Mouse (Mus musculus) skeletal muscle tissue, adult 2 months (tissue): ENCODE data around the gene Tbx21.
A peak's percentile ranks its signal among the peaks of the same experiment; 100 is the strongest.

Experiments
- DNase-seq: peaks from one replicate; pipeline ENCODE4 v3.0.0-alpha.2; 2012; ENCODE audit warnings: low read depth, low spot score

The Tbx21 gene

DNA sequence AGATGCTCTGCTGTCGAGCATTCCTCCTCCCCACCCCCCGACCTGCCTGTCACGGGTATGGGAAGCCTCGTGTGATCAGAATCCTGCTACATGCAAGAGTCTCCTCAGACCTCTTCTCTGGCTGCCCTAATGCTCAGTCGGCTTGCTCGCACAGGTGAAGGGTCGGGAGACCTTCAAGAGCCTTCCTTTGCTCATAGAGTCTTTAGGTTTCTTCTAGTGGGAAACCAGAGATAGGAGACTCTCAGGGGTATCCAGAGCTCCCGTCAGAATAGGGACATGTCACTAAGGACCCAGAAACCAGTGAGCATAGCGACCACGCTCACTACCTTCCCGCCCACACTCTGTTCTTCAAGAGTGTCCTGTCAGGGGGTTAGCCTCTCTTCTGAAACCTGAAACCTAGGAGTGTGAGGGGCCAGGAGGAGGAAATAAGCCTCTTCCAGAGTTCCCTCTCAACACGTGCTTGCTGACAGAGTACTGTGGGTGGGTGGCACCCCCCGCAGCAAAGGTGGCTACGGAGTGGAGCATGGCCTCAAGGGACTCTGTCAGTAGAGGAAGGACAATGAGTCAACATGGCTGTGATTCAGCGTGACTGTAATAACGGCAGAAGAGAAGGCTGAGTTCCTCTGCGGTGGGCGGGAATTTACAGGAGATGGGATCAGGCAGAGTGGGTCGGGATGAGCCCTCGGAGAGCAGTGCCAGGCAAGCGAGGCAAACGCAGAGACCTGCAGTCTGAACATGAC, 31.6 kb downstream of the Tbx21 start:
- no peak for DNase-seq

DNA sequence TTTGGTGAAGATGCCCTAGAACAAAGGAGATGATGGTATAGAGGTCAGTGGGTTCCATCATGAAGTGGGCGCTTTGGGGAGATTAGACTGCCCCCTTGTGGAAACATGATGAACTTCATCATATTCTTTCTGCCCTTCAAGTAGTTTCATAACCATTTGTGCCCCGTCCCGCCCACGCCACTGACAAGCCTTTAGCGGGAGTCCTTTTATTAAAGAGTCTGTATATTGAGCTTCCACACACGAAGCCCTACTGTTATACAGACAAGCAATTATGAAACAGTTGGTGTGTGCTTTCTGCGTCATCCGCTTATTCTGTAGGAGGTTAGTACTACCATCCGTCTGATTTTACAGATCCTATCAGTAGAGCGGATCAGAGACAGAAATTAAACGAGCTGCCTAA, 32.2 kb downstream of the Tbx21 start:
- DNase-seq, result peak; percentile 34

DNA sequence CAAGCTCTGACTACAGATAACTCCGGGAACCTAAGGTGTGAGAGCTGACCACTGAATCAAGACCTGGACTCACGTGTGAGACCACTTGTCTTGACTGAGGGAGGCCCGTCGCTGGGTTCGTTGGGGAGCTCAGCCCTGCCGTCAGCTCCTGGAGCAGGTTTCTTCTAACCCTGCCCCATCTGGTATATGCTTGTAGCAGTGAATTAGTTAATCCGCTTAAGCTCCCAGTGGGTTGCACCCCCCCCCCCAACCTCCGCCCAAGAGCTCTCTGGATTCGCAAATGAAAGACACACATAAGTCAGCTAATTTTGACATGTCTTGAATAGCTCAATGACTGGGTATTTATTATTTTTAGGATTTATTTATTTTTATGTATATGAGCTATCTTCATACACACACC, 34.8 kb downstream of the Tbx21 start:
- DNase-seq, result no peak

DNA sequence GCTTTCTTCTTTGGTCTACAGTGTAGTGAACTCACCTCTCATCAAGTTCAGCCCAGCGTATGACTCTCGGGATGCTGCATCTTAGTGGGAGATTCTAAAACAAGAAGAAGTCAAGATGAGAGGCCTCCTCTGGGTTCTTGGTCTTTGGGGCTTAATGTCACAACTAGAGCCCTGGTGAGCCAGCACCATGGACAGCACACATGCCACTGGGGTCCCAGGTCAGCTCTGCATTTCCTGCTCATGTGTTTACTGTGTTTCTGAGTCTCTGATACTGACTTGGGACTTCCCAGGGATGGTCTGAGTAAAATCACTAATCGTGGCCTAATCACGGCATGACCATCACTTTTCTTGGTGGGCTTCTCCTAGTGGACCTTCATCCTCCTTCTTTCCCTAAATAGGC, 36.4 kb downstream of the Tbx21 start:
- DNase-seq, result no peak

GRCm38 (mm10) chr11:97074235-97074634, 40.9 kb downstream of the Tbx21 start:
- no peak for DNase-seq

- DNase-seq, result peak; percentile 34
These were observed 42.6 kb downstream of the Tbx21 start for GRCm38 (mm10) chr11:97072533-97072932.

GRCm38 (mm10) chr11:97071129-97071528, 44.0 kb downstream of the Tbx21 start:
- peak; percentile 69 for DNase-seq

GRCm38 (mm10) chr11:97069770-97070169, 45.4 kb downstream of the Tbx21 start:
- DNase-seq, result no peak

DNA sequence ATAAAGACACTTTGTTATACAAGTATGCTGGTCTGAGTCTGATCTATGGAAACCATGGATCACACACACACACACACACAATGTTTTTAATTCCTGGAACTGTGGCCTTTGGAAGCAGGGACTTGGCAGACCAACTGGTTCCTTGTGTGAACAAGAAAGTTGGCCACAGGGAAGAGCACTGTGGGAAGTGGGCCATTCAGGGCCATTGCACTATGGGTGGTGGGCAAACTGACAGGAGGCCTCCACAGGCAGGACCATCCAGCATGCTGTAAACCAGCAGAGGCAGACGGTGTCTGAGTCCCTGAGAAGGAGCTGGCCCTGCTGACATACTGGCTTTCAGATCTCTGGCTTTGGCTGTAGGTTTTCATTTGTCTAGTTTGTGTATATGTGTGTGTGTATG, 45.8 kb downstream of the Tbx21 start:
- DNase-seq, result no peak

DNA sequence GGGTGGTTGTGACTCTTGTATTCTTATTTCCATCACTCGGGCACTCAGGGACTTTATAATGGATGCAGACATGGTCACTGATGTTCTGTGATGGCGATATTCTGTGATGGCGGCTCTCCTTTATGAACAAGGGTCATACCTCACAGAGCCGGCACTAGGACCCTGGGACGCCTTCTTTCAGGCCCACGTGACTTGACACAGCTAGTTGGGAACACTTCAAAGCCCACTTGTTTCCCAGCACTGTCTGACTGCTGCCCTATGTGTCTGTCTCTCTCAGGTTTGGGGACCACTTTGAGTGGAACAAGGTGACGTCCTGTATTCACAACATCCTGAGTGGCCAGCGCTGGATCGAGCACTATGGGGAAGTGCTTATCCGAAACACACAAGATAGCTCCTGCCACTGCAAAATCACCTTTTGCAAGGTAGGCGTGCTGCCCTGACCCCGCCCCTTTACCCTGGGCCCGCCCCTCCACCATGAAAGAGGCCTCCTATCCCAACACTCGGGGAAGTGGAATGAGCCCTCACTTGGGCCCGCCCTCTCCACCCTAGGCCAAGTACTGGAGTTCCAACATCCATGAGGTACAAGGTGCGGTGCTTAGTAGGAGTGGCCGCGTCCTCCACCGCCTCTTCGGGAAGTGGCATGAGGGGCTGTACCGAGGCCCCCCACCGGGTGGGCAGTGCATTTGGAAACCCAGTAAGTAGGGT, 48.3 kb downstream of the Tbx21 start:
- no peak for DNase-seq

DNA sequence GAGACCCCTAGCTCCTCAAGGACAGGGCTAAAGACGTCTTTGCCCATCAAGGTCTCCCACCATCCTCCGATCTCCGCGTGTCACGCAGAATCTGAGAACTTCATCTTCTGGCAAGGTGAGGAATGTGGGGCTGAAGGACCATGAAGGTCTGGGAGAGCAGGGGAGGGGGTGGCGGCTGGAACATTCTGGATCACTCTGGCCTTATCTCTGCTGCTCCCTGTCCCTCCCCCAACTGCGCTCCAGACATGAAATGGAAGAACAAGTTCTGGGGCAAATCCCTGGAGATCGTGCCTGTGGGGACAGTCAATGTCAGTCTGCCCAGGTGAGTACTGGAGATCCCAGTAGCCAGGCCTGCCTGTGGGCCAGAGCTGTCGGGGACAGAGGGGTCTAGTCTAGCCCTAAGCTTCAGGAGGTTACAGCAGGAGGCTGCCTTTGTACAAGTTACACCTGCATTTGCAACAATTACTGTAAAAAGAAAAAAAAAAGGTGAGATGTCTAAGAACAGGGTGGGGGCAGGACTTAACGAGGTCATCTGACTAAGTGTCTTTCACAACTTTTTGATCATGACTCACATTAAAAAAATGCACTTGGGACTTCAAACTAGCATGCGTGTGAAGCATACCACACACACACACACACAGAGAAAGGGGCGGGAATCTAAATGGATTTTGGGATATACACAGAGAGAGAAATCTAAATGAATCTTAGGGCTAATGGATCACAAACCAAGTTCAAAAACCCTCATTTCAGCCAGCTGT, 49.4 kb downstream of the Tbx21 start:
- no peak for DNase-seq

DNA sequence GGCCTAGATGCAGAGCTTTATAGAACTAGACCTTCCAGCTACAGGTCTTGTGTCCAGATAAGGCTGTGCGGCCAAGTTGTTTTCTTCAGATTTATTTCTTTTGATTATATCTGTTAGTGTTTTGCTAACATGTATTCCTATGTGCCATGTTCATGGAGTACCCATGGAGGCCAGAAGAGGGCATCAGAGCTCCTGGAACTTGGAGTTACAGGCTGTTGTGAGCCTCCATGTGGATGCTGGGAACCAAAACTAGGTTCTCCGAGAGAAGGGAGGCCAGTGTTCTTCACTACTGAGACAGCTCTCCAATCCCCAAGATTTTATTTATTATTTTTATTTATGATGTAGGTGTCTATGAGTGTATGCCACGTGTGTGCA, 51.2 kb downstream of the Tbx21 start:
- DNase-seq, result no peak

- no peak for DNase-seq
These were observed 51.7 kb downstream of the Tbx21 start for GRCm38 (mm10) chr11:97063274-97063920.

- DNase-seq, result no peak
These were observed 62.9 kb downstream of the Tbx21 start for GRCm38 (mm10) chr11:97052219-97052646.

GRCm38 (mm10) chr11:97050944-97051586, 64.1 kb downstream of the Tbx21 start:
- DNase-seq, result no peak

- DNase-seq, result peak; percentile 62
These were observed 64.8 kb downstream of the Tbx21 start, which contains the start of gene Osbpl7 for GRCm38 (mm10) chr11:97050216-97050943. TSS of gene Osbpl7 (plus strand) at chr11:97050628.

DNA sequence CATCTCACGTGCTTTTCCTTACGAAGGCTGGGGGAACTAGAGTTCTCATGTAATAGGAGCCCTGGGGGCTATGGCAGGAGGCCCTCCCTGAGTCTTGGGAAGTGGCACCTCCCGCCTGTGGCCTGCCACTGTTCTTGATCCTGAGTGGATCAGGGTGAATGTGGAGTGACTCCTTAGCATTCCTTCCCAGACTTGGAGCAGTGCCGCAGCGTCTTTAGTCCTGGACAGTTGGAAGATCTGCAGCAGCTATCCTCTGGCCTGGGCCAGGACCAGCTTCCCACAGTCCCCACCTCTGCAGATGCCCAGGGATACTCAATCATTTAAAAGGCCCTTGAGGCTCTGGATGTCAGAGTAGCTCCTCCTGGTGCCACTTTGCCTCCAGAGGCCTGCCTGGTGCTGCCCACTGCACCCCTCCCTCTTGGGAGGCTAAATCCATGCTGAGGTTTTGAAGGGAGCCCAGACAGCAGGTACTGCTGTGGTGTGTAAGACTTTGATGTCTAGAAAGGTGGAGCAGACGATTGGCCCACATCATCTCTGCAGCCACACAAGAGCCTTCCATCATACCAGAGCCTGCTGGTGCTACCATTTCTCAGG, 65.5 kb downstream of the Tbx21 start:
- DNase-seq, result no peak

GRCm38 (mm10) chr11:97048090-97048650, 67.0 kb downstream of the Tbx21 start:
- no peak for DNase-seq
